Mouse (Mus musculus) frontal cortex, postnatal 14 days (tissue): ENCODE data around the gene Bcl2a1b.
"Not testable (repeated sequence)": the region's sequence is repeated elsewhere in the genome, so short reads cannot be mapped to it uniquely, and the experiment has no call there.

ENCODE experiments used
- DNase-seq, 2 experiments: peaks; one replicate each; pipeline ENCODE4 v3.0.0; 2022; ENCODE audit warnings: low spot score in 2 of 2

The Bcl2a1b gene

GRCm38 (mm10) chr9:89198969-89199416 is at the start of gene Bcl2a1b, which contains the start of gene Gm29094:
Gene Bcl2a1b, plus strand, starts transcription at chr9:89199209.
Gene Gm29094, plus strand, starts transcription at chr9:89199379.
- DNase-seq, result not testable (repeated sequence)

GRCm38 (mm10) chr9:89172539-89172938 is 26.5 kb upstream of the Bcl2a1b start:
- not testable (repeated sequence) for DNase-seq

GRCm38 (mm10) chr9:89178833-89179232 is 20.2 kb upstream of the Bcl2a1b start:
- DNase-seq, result peak; percentile 38 to 71

GRCm38 (mm10) chr9:89179469-89179868 is 19.5 kb upstream of the Bcl2a1b start:
- not testable (repeated sequence) for DNase-seq

- DNase-seq, result not testable (repeated sequence)
Observed at GRCm38 (mm10) chr9:89187006-89187405, 12.0 kb upstream of the Bcl2a1b start.

GRCm38 (mm10) chr9:89195483-89195882 is 3.5 kb upstream of the Bcl2a1b start:
- DNase-seq, result not testable (repeated sequence)

- DNase-seq, result not testable (repeated sequence)
Observed at GRCm38 (mm10) chr9:89197509-89197908, 1.5 kb upstream of the Bcl2a1b start.

- not testable (repeated sequence) for DNase-seq
Observed at GRCm38 (mm10) chr9:89198349-89198748, 660 bp upstream of the Bcl2a1b start.

GRCm38 (mm10) chr9:89202256-89202655 is 3.2 kb downstream of the Bcl2a1b start:
- not testable (repeated sequence) for DNase-seq

- not testable (repeated sequence) for DNase-seq
Observed at GRCm38 (mm10) chr9:89208939-89209338, 9.9 kb downstream of the Bcl2a1b start.

- DNase-seq, result not testable (repeated sequence)
Observed at GRCm38 (mm10) chr9:89210353-89211064, 11.5 kb downstream of the Bcl2a1b start, which contains the start of gene Mthfs. Gene Mthfs, plus strand, starts transcription at chr9:89210676.

GRCm38 (mm10) chr9:89211065-89211858 is 12.3 kb downstream of the Bcl2a1b start:
- DNase-seq, result peak; percentile 91 to 93

- DNase-seq, result not testable (repeated sequence)
Observed at GRCm38 (mm10) chr9:89212428-89212827, 13.4 kb downstream of the Bcl2a1b start.

GRCm38 (mm10) chr9:89218174-89218573 is 19.2 kb downstream of the Bcl2a1b start:
- DNase-seq, result not testable (repeated sequence)

- DNase-seq, result not testable (repeated sequence)
Observed at GRCm38 (mm10) chr9:89219668-89220067, 20.7 kb downstream of the Bcl2a1b start.

GRCm38 (mm10) chr9:89220704-89221287 is 21.8 kb downstream of the Bcl2a1b start:
- not testable (repeated sequence) for DNase-seq

GRCm38 (mm10) chr9:89226071-89226470 is 27.1 kb downstream of the Bcl2a1b start:
- no peak for DNase-seq

- no peak for DNase-seq
Observed at GRCm38 (mm10) chr9:89228122-89228521, 29.1 kb downstream of the Bcl2a1b start.

GRCm38 (mm10) chr9:89230897-89231497 is 32.0 kb downstream of the Bcl2a1b start:
- DNase-seq, result peak; percentile 46 to 64

GRCm38 (mm10) chr9:89237131-89237530 is 38.1 kb downstream of the Bcl2a1b start:
- not testable (repeated sequence) for DNase-seq

GRCm38 (mm10) chr9:89238976-89239505 is 40.0 kb downstream of the Bcl2a1b start:
- not testable (repeated sequence) for DNase-seq
